Mouse (Mus musculus) forebrain, embryonic 11.5 days (tissue): Measurements from ENCODE around the gene Pax5. TPM values are rescaled to one million over a fixed set of nuclear protein-coding genes. Genes with fewer than 3 reads are reported as not detected.
"Not testable (repeated sequence)": the region's sequence is repeated elsewhere in the genome, so short reads cannot be mapped to it uniquely, and the experiment has no call there.

Experiments used
- ATAC-seq: fragments of 200-750 bp; cut with Nextera tagmentation; replicated peaks from 2 replicates; pipeline ENCODE4 v1.8.0; 2017; ENCODE audit warnings: moderate TSS enrichment; ENCODE audit not compliant: low FRiP score
- DNase-seq: peaks from one replicate; pipeline ENCODE4 v3.0.0-alpha.2; 2017; ENCODE audit warnings: low spot score
- H3K27ac ChIP-seq: fragments of 300-500 bp; sonication (generic); 2 replicates; pipeline ENCODE4 v1.5.1; 2014; ENCODE audit warnings: low read depth, low read length
- H3K27me3 ChIP-seq: fragments of 300-500 bp; sonication (generic); 2 replicates; pipeline ENCODE4 v1.6.1; 2014; ENCODE audit warnings: mild to moderate bottlenecking, low read length, mixed read lengths; ENCODE audit not compliant: control insufficient read depth, insufficient read depth
- H3K36me3 ChIP-seq: fragments of 300-500 bp; sonication (generic); 2 replicates; pipeline ENCODE4 v1.6.1; 2014; ENCODE audit warnings: mild to moderate bottlenecking, low read length, moderate library complexity, mixed read lengths; ENCODE audit not compliant: control insufficient read depth, insufficient read depth
- H3K4me1 ChIP-seq: fragments of 300-500 bp; sonication (generic); replicated peaks from 2 replicates; pipeline ENCODE4 v1.6.1; 2014; ENCODE audit warnings: low read length, mixed read lengths; ENCODE audit not compliant: control insufficient read depth, insufficient read depth
- H3K4me2 ChIP-seq: fragments of 300-500 bp; sonication (generic); 2 replicates; pipeline ENCODE4 v1.6.1; 2014; ENCODE audit warnings: low read depth, mild to moderate bottlenecking, low read length, moderate library complexity, mixed read lengths; ENCODE audit not compliant: severe bottlenecking
- H3K4me3 ChIP-seq: fragments of 300-500 bp; sonication (generic); 2 replicates; pipeline ENCODE4 v1.5.1; 2014; ENCODE audit warnings: low read depth, low read length
- H3K9ac ChIP-seq: fragments of 300-500 bp; sonication (generic); 2 replicates; pipeline ENCODE4 v1.6.1; 2014; ENCODE audit warnings: low read length
- H3K9me3 ChIP-seq: fragments of 300-500 bp; sonication (generic); 2 replicates; pipeline ENCODE4 v1.6.1; 2016; ENCODE audit warnings: low read length, mixed read lengths; ENCODE audit not compliant: control insufficient read depth
- WGBS: fragments of 180-500 bp; shearing (Covaris S2); extraction: QIAGEN DNeasy Blood & Tissue Kit; methylation state at CpG from one replicate; pipeline ENCODE4 v1.1.7; 2014; 5-methylcytosine and 5-hydroxymethylcytosine counted together
- polyA plus RNA-seq: library from polyadenylated mRNA; unstranded; fragments of >200 nt; fragmentation: Nextera tagmentation; extraction: Ambion mirVana; gene quantifications from 2 replicates; pipeline ENCODE4 v1.2.1, GENCODE M21; 2014

Pax5 gene
- 0.11 and 0.43 TPM in 2 replicates for polyA plus RNA-seq

DNA sequence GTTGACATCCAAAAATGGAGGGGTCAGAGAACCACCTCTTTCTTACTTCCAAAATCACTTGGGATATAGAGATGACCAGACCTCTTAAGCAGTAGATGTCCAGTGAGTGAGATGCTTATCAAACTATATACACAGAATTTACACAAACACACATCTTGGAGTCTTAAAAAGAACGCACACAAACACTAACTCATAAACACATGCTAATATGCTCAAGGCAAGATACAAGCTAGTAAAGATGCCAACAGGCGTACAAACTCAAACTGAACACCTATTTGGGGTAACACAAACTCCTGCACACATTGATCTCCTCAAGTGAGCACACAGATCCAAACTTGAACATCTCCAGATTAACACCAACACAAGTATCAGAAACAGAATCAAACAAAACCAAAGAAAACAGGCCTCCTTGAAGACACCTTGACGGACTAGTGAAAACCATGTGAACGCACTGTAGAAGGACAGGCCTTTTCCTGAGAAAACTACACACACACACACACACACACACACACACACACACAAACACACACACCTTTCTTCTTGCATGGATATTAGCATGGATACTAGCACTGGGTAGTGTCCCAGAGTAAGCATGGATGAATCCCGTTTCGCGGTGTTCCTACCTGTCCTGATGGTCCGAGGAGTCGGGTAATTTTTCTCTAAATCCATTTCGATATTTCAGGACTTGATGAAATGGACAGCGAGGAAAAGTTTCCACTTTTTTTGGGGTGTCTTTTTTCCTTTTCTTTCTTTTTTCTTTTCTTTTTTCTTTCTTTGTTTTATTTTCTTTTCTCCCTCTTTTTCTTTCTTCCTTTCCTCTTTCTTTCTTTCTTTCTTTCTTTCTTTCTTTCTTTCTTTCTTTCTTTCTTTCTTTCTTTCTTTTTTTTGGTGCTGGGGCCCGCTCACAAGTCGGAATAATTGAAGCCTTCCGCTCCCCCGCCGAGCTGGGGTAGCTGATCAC, at the start of gene Pax5:
TSS of gene Pax5 (minus strand) at position 748 of the 961 bp plus-strand sequence.
- no peak within 1 kb of the TSS for H3K9ac ChIP-seq
- DNase-seq (no peak), ATAC-seq (no peak)
- WGBS = 21% methylated on average over 16 of the region's 16 CpGs
- H3K4me2 ChIP-seq = no peak within 1 kb of the TSS
- peaks cover 18% of the 10 kb centered on the region for H3K4me1 ChIP-seq
- H3K4me3 ChIP-seq = no peak within 1 kb of the TSS
- no peaks in the 10 kb centered on the region for H3K36me3 ChIP-seq
- peaks cover 95% of the 10 kb centered on the region for H3K27me3 ChIP-seq
- no peak within 1 kb of the TSS for H3K27ac ChIP-seq
- H3K9me3 ChIP-seq = no peaks in the 10 kb centered on the region

DNA sequence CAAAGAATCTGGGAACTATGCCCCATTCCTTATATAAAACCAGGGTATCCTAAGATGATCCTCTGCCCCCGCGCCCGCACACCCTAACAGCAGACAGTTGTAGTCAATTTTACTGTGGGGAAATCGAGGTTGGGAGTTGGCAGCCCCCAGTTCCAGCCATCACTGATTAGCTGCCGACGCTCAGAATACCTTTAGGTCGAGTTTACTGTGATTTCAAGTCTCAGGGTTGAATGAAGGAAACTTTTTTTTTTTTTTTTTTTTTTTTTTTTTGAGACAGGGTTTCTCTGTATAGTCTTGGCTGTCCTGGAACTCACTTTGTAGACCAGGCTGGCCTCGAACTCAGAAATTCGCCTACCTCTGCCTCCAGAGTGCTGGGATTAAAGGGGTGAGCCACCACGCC, 46.8 kb upstream of the Pax5 start:
- 8% methylated on average over 10 of the region's 10 CpGs for WGBS
- peak overlapping the region; percentile 90 for H3K4me3 ChIP-seq
- H3K27ac ChIP-seq = peak overlapping the region; percentile 79
- not testable (repeated sequence) for H3K4me1 ChIP-seq, H3K27me3 ChIP-seq, H3K36me3 ChIP-seq, H3K9me3 ChIP-seq, DNase-seq, ATAC-seq
- H3K9ac ChIP-seq = peak overlapping the region; percentile 81
- H3K4me2 ChIP-seq = peak overlapping the region; percentile 78

DNA sequence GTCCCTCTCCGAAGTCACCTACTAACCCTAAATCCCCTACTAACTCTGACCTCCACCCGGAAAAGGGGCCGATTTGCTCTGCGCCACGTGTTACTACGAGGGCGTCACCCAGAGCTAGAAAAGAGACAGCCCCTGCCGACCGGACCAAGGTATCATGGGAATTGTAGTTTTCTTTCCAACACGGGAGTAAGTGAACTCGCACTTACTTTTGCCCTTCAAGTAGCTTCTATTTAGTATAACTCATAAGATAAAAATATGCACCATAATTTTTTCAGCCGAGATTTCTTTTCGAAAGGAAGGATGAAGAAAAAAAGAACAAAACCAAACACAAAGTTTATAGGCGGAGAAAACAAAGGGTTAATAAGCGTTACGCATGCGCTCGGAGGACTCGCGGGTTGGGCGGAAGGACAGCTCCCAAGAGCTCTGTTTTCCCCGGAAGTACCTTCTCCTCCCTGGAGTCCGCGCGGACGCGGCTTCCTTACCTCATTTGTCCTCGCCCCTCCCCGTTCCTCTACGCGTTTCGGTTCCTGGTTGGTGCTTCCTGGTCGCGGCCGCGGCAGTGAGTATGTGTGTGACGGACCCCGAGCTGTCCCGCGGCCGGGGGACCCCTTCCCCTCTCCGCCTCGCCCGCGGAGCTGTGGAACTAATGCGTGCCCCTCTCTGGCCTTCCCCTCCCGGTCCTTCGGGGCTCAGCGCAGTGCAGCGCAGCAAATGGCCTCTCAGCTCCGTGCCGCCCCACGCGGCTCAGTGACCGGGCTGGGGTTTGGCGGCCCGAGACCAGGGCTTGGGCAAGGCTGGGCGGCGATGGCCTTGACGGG, 46.1 kb upstream of the Pax5 start:
- WGBS = under 1% methylated on average over 60 of the region's 60 CpGs
- H3K27ac ChIP-seq = peak overlapping the region; percentile 79
- no peaks in the 10 kb centered on the region for H3K36me3 ChIP-seq
- peak overlapping the region; percentile 78 for H3K4me2 ChIP-seq
- H3K9me3 ChIP-seq = no peaks in the 10 kb centered on the region
- ATAC-seq = peak; percentile 97
- H3K27me3 ChIP-seq = no peaks in the 10 kb centered on the region
- DNase-seq = peak; percentile 93
- H3K4me1 ChIP-seq = peaks cover 3% of the 10 kb centered on the region; the same call in 1 of the 2 replicates
- peak overlapping the region; percentile 81 for H3K9ac ChIP-seq
- H3K4me3 ChIP-seq = peak overlapping the region; percentile 90

DNA sequence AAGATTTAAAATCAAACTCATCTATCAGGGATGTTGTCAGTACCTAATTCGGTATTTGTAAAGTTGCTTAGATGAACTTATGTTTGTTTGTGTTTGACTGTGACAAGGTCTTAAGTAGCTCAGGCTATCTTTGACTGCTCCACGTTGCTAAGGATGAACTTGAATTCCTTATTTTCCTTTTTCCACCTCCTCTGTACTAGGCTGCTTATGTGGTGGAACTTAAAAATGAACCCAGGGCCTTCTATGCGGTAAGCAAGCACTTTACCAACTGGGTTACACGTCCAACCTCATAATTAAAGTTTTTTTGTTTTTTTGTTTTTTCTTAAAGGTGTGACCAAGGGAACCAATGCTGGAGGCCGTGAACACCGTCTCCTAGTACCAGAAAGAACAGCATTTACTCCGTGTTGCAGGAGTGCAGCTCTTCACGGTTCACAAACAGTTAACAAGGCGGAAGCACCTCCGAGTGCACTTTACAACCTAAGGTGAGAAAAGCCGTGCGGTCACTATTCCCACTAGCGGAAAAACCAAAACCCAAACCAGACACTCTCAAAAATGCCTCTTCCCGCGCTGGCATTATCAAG, 45.4 kb upstream of the Pax5 start, which contains the start of gene Zcchc7:
TSS of gene Zcchc7 (plus strand) at position 325 of the 581 bp plus-strand sequence.
- no peaks in the 10 kb centered on the region for H3K36me3 ChIP-seq
- H3K9ac ChIP-seq = peak within 1 kb of the TSS; percentile 81
- peaks cover 3% of the 10 kb centered on the region; the same call in 1 of the 2 replicates for H3K4me1 ChIP-seq
- H3K4me3 ChIP-seq = peak within 1 kb of the TSS; percentile 90
- H3K9me3 ChIP-seq = no peaks in the 10 kb centered on the region
- peak within 1 kb of the TSS; percentile 79 for H3K27ac ChIP-seq
- 5% methylated on average over 15 of the region's 15 CpGs for WGBS
- peak within 1 kb of the TSS; percentile 78 for H3K4me2 ChIP-seq
- peak; percentile 36 for ATAC-seq
- no peaks in the 10 kb centered on the region for H3K27me3 ChIP-seq
- DNase-seq = no peak

DNA sequence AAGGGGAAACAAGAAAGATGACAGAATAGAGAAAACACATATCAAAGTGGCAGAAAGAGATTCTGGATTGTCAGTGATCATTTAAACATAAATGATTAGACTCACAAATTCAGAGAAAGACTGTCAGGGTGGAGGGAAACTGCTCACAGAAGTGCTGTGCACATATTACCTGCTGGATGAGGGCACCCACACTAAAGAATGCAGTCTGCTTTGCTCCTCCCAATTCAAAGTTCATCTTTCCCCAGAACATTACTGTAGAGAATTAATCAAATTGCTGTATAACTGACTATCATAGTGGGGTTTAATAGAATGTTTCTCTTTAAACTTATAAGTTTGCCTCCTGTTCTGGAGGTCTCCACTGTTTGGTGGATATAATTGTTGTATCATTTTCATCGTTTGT, 30.2 kb upstream of the Pax5 start:
- WGBS = 83% methylated on average over 1 of the region's 1 CpGs
- no peaks in the 10 kb centered on the region for H3K4me1 ChIP-seq
- no peak overlapping the region for H3K4me3 ChIP-seq
- no peak overlapping the region for H3K27ac ChIP-seq
- H3K9me3 ChIP-seq = no peaks in the 10 kb centered on the region
- H3K9ac ChIP-seq = no peak overlapping the region
- H3K4me2 ChIP-seq = no peak overlapping the region
- H3K36me3 ChIP-seq = no peaks in the 10 kb centered on the region
- ATAC-seq (no peak), DNase-seq (no peak)
- H3K27me3 ChIP-seq = no peaks in the 10 kb centered on the region

DNA sequence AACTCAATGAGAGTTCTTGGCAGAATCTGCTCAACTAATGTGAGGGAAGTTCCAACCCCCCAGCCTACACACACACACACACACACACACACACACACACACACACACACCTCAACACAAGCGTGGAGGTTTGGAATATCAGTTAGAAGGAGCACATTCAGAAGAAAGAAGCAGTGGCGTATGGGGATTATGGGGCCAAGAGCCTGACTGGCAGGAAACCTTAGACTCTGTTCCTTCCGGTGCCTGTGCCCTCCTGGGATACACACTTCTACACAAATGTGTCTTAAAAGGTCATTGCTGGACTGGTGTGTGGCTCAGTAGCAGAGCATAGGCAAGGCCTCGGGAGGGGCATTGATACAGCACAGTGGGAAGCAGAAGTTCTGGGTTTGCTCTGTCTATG, 10.9 kb upstream of the Pax5 start:
- Histone ChIP-seq H3K36me3 (no peaks in the 10 kb centered on the region), H3K9ac (no peak overlapping the region), H3K27ac (no peak overlapping the region), H3K4me3 (no peak overlapping the region), H3K4me1 (peaks cover 5% of the 10 kb centered on the region; the same call in 1 of the 2 replicates), H3K9me3 (no peaks in the 10 kb centered on the region), H3K4me2 (no peak overlapping the region), H3K27me3 (peaks cover 20% of the 10 kb centered on the region)
- DNase-seq = no peak
- ATAC-seq = no peak
- WGBS = 81% methylated on average over 4 of the region's 4 CpGs

DNA sequence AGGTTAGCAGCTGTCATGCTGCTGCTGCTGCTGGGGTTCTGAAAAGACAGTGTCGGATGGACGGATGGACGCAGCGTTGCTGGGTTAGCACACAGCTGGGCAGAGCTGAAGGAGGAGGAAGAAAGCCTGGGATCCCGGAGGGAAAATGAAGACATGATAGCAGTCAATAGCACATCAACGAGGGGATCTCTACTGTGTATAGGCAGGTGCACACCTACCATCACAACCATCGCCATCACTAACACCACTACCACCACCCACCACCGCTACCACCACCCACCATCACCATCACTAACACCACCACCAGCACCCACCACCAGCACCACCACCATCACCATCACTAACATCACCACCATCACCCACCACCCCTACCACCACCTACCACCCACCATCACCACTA, 9.8 kb upstream of the Pax5 start:
- no peak for ATAC-seq
- H3K27me3 ChIP-seq = peaks cover 25% of the 10 kb centered on the region
- no peak overlapping the region for H3K4me3 ChIP-seq
- no peaks in the 10 kb centered on the region for H3K36me3 ChIP-seq
- H3K27ac ChIP-seq = no peak overlapping the region
- no peak overlapping the region for H3K4me2 ChIP-seq
- peaks cover 5% of the 10 kb centered on the region; the same call in 1 of the 2 replicates for H3K4me1 ChIP-seq
- DNase-seq = no peak
- WGBS = 92% methylated on average over 8 of the region's 8 CpGs
- no peak overlapping the region for H3K9ac ChIP-seq
- no peaks in the 10 kb centered on the region for H3K9me3 ChIP-seq

DNA sequence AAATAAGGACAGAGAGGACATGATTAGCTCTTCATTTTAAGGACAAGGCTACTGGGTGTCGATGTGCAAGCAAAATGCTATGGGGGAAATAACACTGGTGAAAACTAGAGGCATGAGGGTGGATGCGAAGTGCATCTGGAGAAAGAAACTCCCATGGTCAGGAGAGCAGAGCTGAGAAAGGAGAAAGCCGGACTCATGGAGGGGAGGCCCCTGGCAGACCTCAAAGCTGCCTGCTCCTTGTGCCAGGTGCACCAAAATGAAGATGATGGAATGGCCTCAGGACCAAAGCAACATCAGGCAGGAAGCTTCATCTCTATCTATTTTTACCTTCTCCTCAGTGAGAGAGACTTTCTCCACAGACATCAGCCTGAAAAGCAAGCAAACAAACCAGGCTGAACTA, 7.4 kb upstream of the Pax5 start:
- WGBS = 83% methylated on average over 3 of the region's 3 CpGs

More for the DNA sequence above, 7.4 kb upstream of the Pax5 start:
- peaks cover 16% of the 10 kb centered on the region for H3K4me1 ChIP-seq
- peaks cover 47% of the 10 kb centered on the region for H3K27me3 ChIP-seq
- no peak overlapping the region for H3K27ac ChIP-seq
- ATAC-seq = no peak
- DNase-seq = no peak
- no peak overlapping the region for H3K4me3 ChIP-seq
- H3K9ac ChIP-seq = no peak overlapping the region
- H3K9me3 ChIP-seq = no peaks in the 10 kb centered on the region
- no peaks in the 10 kb centered on the region for H3K36me3 ChIP-seq
- no peak overlapping the region for H3K4me2 ChIP-seq
